Mouse (Mus musculus) cortical plate, adult 2 months (tissue): ENCODE measurements around the gene Tubgcp4.

Source experiments
- CTCF ChIP-seq: fragments of 200-500 bp; IDR thresholded peaks from 2 replicates; pipeline ENCODE4 v1.5.1; 2011; ENCODE audit warnings: mild to moderate bottlenecking, control low read depth, low read length; ENCODE audit not compliant: insufficient read depth; ENCODE audit errors: extremely low read depth
- POLR2A ChIP-seq: fragments of 200-500 bp; IDR thresholded peaks from 2 replicates; pipeline ENCODE4 v1.6.1; 2011; ENCODE audit warnings: mild to moderate bottlenecking, low read length, control low read depth; ENCODE audit not compliant: insufficient read depth; ENCODE audit errors: extremely low read depth

GRCm38 (mm10) chr2:121170980-121171742 is 707 bp downstream of the Tubgcp4 start, which contains the start of gene Zscan29:
- TF ChIP-seq CTCF, result no peak
- TF ChIP-seq POLR2A, result peak; percentile 65
